Mouse (Mus musculus) hindbrain, embryonic 13.5 days (tissue): ENCODE results near the gene Efcab9. TPM values are rescaled to one million over a fixed set of nuclear protein-coding genes. Genes with fewer than 3 reads are reported as not detected.

ENCODE experiments used
- ATAC-seq: fragments of 200-750 bp; cut with Nextera tagmentation; 2 replicates; pipeline ENCODE4 v1.8.0; 2017; ENCODE audit warnings: moderate TSS enrichment; ENCODE audit not compliant: low FRiP score
- H3K27ac ChIP-seq: fragments of 300-500 bp; sonication (generic); 2 replicates; pipeline ENCODE4 v1.5.1; 2015; ENCODE audit warnings: inconsistent platforms, mild to moderate bottlenecking, moderate library complexity
- H3K27me3 ChIP-seq: fragments of 300-500 bp; sonication (generic); 2 replicates; pipeline ENCODE4 v1.6.1; 2015; ENCODE audit warnings: mild to moderate bottlenecking, inconsistent platforms
- H3K36me3 ChIP-seq: fragments of 300-500 bp; sonication (generic); 2 replicates; pipeline ENCODE4 v1.6.1; 2015; ENCODE audit warnings: mild to moderate bottlenecking, inconsistent platforms
- H3K4me1 ChIP-seq: fragments of 300-500 bp; sonication (generic); replicated peaks from 2 replicates; pipeline ENCODE4 v1.6.1; 2015; ENCODE audit warnings: inconsistent platforms
- H3K4me2 ChIP-seq: fragments of 300-500 bp; sonication (generic); 2 replicates; pipeline ENCODE4 v1.6.1; 2015; ENCODE audit warnings: inconsistent platforms, mild to moderate bottlenecking, moderate library complexity
- H3K4me3 ChIP-seq: fragments of 300-500 bp; sonication (generic); 2 replicates; pipeline ENCODE4 v1.5.1; 2015; ENCODE audit warnings: mild to moderate bottlenecking, inconsistent platforms
- H3K9ac ChIP-seq: fragments of 300-500 bp; sonication (generic); 2 replicates; pipeline ENCODE4 v1.6.1; 2015; ENCODE audit warnings: mild to moderate bottlenecking, inconsistent platforms
- H3K9me3 ChIP-seq: fragments of 300-500 bp; sonication (generic); 2 replicates; pipeline ENCODE4 v1.6.1; 2016; ENCODE audit warnings: inconsistent platforms
- WGBS: fragments of 180-500 bp; shearing (Covaris S2); methylation state at CpG from one replicate; pipeline ENCODE4 v1.1.7; 2015; 5-methylcytosine and 5-hydroxymethylcytosine counted together
- polyA plus RNA-seq: library from polyadenylated mRNA; unstranded; fragments of >200 nt; fragmentation: Nextera tagmentation; extraction: Ambion mirVana; gene quantifications from 2 replicates; pipeline ENCODE4 v1.2.1, GENCODE M21; 2015

Efcab9 gene
- polyA plus RNA-seq, 1 experiment from 2014 or later, result not detected

DNA sequence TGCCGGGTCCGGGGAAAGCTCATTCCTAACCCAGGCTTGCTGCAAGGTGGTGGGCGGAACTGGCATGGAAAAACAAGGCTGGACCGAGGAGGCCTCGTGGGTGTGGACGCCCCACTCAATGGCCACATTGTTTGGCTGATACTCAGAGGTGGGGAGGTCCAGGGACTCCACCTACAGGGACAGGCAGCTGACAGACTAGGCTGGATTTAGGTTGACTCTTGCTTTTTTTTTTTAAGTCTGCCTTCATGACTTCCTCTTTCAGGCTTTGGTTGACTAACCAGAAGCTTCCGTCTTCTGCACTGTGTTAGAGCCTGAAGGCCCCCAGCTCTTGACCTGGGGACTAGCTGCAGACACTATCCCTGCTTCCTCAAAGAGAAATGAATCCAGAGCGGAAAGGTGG is 33.2 kb upstream of the Efcab9 start:
- no peaks in the 10 kb centered on the region for H3K27me3 ChIP-seq
- H3K9ac ChIP-seq, result no peak overlapping the region
- peaks cover 29% of the 10 kb centered on the region for H3K4me1 ChIP-seq
- H3K4me3 ChIP-seq, result no peak overlapping the region
- 61% methylated on average over 8 of the region's 8 CpGs for WGBS
- no peak overlapping the region for H3K27ac ChIP-seq
- no peak for ATAC-seq
- no peaks in the 10 kb centered on the region for H3K36me3 ChIP-seq
- H3K9me3 ChIP-seq, result no peaks in the 10 kb centered on the region
- H3K4me2 ChIP-seq, result no peak overlapping the region

GRCm38 (mm10) chr11:32564629-32565028 is 32.7 kb upstream of the Efcab9 start:
- Histone ChIP-seq H3K9me3 (no peaks in the 10 kb centered on the region), H3K9ac (no peak overlapping the region), H3K27ac (no peak overlapping the region), H3K4me3 (no peak overlapping the region), H3K4me2 (no peak overlapping the region), H3K4me1 (peaks cover 29% of the 10 kb centered on the region), H3K27me3 (no peaks in the 10 kb centered on the region), H3K36me3 (no peaks in the 10 kb centered on the region)
- WGBS, result 81% methylated on average over 4 of the region's 4 CpGs
- no peak for ATAC-seq

DNA sequence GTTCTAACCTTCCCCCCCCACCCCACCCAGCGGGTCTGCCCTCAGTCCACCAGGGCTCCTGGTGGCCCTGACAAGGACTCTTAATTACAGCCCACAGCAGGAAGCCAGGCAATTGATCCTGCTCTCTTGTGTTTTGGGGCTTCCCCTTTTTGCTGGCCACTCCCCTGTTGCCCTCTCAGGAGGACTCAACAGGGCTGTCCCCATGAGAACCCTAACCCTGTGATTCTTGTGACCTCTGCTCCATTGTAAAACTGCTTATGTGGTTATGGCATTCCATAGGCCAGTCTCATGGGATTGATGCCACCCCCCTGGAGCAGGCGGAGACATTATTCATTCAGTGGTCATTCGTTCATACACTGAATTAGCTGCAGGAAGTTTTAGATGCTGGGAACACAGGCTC is 31.8 kb upstream of the Efcab9 start:
- ATAC-seq, result no peak
- Histone ChIP-seq H3K9me3 (no peaks in the 10 kb centered on the region), H3K9ac (no peak overlapping the region), H3K27ac (no peak overlapping the region), H3K27me3 (no peaks in the 10 kb centered on the region), H3K36me3 (no peaks in the 10 kb centered on the region), H3K4me3 (no peak overlapping the region), H3K4me1 (peaks cover 29% of the 10 kb centered on the region), H3K4me2 (no peak overlapping the region)
- 36% methylated on average over 3 of the region's 3 CpGs for WGBS

DNA sequence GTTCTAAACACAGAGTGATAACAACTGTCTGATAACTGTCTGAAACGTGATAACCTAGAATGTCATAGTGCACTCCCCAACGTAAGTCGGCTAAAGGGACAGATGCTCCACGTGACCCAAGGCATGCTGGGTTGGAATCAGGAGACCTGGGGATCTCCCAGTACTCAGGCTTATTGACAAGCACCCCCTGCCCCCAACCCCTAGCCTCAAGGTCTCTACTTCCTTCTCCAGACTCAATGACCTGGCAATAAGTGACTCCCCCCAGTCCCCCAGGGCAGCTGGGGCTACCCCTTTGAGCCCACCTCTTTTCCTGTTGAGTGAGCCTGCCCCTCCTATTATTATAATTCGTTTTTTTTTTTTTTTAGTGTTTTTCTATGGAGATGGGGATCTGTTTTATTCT is 30.8 kb upstream of the Efcab9 start:
- H3K27me3 ChIP-seq, result no peaks in the 10 kb centered on the region
- no peak for ATAC-seq
- H3K4me3 ChIP-seq, result no peak overlapping the region
- no peaks in the 10 kb centered on the region for H3K9me3 ChIP-seq
- no peak overlapping the region for H3K4me2 ChIP-seq
- H3K4me1 ChIP-seq, result peaks cover 29% of the 10 kb centered on the region
- WGBS, result 69% methylated on average over 5 of the region's 5 CpGs
- no peak overlapping the region for H3K27ac ChIP-seq
- no peak overlapping the region for H3K9ac ChIP-seq
- no peaks in the 10 kb centered on the region for H3K36me3 ChIP-seq

DNA sequence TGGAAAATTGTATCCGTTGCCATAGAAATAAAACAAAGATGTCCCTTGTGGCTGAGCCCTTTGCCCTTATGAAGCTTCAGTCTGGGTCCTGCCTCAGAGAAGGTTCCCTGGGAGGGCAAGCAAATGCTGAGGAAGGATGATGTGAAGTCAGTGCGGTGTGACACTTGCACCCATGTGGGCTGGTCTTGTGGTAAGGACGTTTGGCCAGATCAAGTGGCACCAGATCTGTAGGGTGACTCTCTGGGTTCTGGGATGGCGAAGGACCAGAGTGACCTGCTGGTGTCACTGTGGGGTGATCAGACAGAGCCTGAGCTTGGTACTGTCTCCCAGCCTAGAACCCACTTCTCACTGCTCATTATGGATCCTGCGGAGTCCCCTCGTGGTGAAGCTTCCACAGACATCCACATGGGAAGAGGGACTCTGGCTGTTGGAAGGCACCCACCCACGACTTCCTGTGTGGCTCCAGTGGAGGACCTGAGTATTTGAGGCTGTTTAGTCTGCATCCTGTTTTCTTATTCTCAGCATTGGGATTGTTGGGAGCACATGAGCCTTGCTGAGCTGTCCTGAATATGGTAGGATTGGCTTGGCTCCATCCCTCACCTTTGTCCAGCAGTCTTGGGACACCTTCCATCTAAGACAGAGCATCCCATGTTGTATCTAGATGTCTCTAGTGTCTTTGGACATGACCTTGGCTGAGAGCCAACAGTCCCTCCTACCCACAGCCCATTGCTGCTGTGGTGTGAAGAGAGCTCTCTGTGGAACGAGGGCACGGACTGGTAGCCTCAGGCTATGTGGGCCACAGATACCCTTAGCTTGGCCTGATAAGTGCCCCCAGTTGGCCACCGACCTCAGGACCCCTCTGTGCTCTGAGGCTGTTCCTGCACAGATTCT is 29.8 kb upstream of the Efcab9 start:
- no peaks in the 10 kb centered on the region for H3K9me3 ChIP-seq
- H3K27ac ChIP-seq, result no peak overlapping the region
- H3K27me3 ChIP-seq, result no peaks in the 10 kb centered on the region
- H3K4me3 ChIP-seq, result no peak overlapping the region
- H3K4me1 ChIP-seq, result peaks cover 20% of the 10 kb centered on the region
- H3K9ac ChIP-seq, result no peak overlapping the region
- H3K4me2 ChIP-seq, result no peak overlapping the region
- 69% methylated on average over 10 of the region's 10 CpGs for WGBS
- ATAC-seq, result 0 out of 2 replicates have a peak, but pooled peaks have one; percentile 40
- H3K36me3 ChIP-seq, result no peaks in the 10 kb centered on the region

DNA sequence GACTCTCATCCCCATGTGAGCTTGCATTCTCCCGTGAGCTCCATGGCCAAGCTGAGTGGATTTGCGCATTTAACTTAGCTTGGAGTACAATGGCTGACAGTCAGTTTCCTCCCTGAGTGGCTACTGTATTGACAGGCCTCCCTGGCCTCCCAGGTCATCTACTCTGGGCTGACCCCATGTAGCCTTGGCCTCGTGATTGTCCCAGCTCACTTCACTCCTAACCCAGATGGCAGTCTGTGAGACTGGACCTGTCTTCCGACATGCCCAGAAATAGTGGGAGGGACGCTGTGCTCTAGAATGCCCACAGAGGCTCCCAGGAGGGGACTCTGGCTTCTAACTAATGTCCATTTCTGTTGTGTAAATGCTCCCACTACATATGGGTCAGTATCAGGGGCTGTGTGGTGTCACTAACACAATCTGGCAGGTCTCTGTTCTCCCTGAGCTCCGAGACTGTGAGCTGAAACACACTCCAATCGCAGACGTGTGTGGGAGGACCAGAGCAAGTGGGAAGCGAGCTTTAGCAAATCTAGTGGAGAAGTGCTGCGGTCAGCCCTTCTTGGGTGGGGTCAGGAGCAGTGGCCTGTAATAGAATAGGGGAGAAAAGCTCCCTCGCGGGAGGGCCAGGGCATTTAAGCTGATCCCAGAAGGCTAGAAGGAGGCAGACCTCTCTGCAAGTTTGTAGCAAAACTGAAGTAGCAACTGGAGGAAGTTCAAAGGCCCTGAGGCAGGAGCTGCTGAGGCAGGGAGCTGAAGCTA is 28.3 kb upstream of the Efcab9 start:
- 78% methylated on average over 12 of the region's 12 CpGs for WGBS
- no peak for ATAC-seq

DNA sequence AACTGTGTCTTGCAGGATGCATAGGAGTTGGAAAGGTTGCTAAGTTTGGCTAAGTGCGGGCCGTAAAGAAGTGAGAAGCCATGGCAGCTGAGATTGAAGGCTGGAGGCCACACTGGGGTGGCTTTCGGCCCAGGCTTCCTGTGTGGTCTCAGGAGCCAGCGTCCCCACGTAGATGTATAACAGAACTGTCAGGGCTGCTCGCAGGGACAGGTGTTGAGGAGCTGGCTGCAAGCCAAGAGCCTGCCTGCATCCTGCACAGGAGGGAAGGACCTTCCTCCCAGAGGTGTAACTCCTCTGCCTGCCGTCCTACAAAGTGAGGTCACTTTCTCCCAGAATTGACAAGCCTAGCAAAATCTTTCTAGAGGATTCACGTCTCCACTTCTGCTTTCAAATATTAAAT is 26.8 kb upstream of the Efcab9 start:
- no peak overlapping the region for H3K4me3 ChIP-seq
- no peaks in the 10 kb centered on the region for H3K27me3 ChIP-seq
- no peaks in the 10 kb centered on the region for H3K36me3 ChIP-seq
- no peak overlapping the region for H3K9ac ChIP-seq
- WGBS, result 64% methylated on average over 8 of the region's 8 CpGs
- peaks cover 20% of the 10 kb centered on the region for H3K4me1 ChIP-seq
- ATAC-seq, result no peak
- no peak overlapping the region for H3K4me2 ChIP-seq
- no peaks in the 10 kb centered on the region for H3K9me3 ChIP-seq
- no peak overlapping the region for H3K27ac ChIP-seq

More for the DNA sequence above, 28.3 kb upstream of the Efcab9 start:
- Histone ChIP-seq H3K4me1 (peaks cover 25% of the 10 kb centered on the region), H3K36me3 (no peaks in the 10 kb centered on the region), H3K9me3 (no peaks in the 10 kb centered on the region), H3K4me3 (no peak overlapping the region), H3K27me3 (no peaks in the 10 kb centered on the region), H3K4me2 (no peak overlapping the region), H3K27ac (no peak overlapping the region), H3K9ac (no peak overlapping the region)

DNA sequence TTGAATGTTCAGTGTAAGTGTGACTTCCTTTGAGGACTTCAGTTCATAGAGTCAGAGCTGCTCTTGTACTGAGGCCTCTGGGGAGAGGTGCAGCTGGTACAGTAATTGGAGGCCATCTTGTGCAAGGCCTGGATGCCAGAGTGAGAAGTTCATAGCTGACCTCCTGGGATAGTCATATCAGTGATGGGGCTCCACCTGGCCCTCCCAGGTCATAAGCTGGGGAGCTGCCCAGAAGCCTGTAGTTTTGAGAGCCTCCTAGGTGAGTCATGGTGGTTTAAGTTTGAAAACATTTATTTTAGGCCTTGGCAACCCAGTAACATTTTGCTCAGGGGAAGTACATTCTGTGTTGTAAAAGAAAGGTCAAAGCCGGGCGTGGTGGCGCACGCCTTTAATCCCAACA is 26.1 kb upstream of the Efcab9 start:
- H3K4me3 ChIP-seq, result no peak overlapping the region
- WGBS, result 95% methylated on average over 4 of the region's 4 CpGs
- H3K9me3 ChIP-seq, result no peaks in the 10 kb centered on the region
- H3K9ac ChIP-seq, result no peak overlapping the region
- no peaks in the 10 kb centered on the region for H3K27me3 ChIP-seq
- peaks cover 20% of the 10 kb centered on the region for H3K4me1 ChIP-seq
- ATAC-seq, result no peak
- H3K36me3 ChIP-seq, result no peaks in the 10 kb centered on the region
- H3K27ac ChIP-seq, result no peak overlapping the region
- no peak overlapping the region for H3K4me2 ChIP-seq

GRCm38 (mm10) chr11:32556333-32556990 is 24.6 kb upstream of the Efcab9 start:
- H3K36me3 ChIP-seq, result no peaks in the 10 kb centered on the region
- no peak overlapping the region for H3K4me3 ChIP-seq
- no peak for ATAC-seq
- H3K4me2 ChIP-seq, result no peak overlapping the region
- H3K27me3 ChIP-seq, result no peaks in the 10 kb centered on the region
- H3K27ac ChIP-seq, result no peak overlapping the region
- no peaks in the 10 kb centered on the region for H3K9me3 ChIP-seq
- 80% methylated on average over 10 of the region's 10 CpGs for WGBS
- peaks cover 29% of the 10 kb centered on the region for H3K4me1 ChIP-seq
- no peak overlapping the region for H3K9ac ChIP-seq

- no peaks in the 10 kb centered on the region for H3K27me3 ChIP-seq
- ATAC-seq, result no peak
- WGBS, result 91% methylated on average over 12 of the region's 12 CpGs
Measured at GRCm38 (mm10) chr11:32555103-32555689, 23.3 kb upstream of the Efcab9 start.

GRCm38 (mm10) chr11:32554141-32555091 is 22.5 kb upstream of the Efcab9 start:
- Histone ChIP-seq H3K36me3 (no peaks in the 10 kb centered on the region), H3K9ac (no peak overlapping the region)

More at GRCm38 (mm10) chr11:32555103-32555689, 23.3 kb upstream of the Efcab9 start:
- Histone ChIP-seq H3K9me3 (no peaks in the 10 kb centered on the region), H3K4me3 (no peak overlapping the region), H3K27ac (no peak overlapping the region), H3K4me2 (no peak overlapping the region), H3K4me1 (peaks cover 40% of the 10 kb centered on the region), H3K36me3 (no peaks in the 10 kb centered on the region), H3K9ac (no peak overlapping the region)

More at GRCm38 (mm10) chr11:32554141-32555091, 22.5 kb upstream of the Efcab9 start:
- peaks cover 48% of the 10 kb centered on the region for H3K4me1 ChIP-seq
- ATAC-seq, result no peak
- no peak overlapping the region for H3K27ac ChIP-seq
- no peak overlapping the region for H3K4me2 ChIP-seq
- 94% methylated on average over 14 of the region's 14 CpGs for WGBS
- no peak overlapping the region for H3K4me3 ChIP-seq
- no peaks in the 10 kb centered on the region for H3K27me3 ChIP-seq
- no peaks in the 10 kb centered on the region for H3K9me3 ChIP-seq
